Mouse (Mus musculus) cerebellum, adult 18-20 months (tissue): ENCODE data around the gene Nrf1.
A peak's percentile ranks its signal among the peaks of the same experiment; 100 is the strongest.

Source experiments
- DNase-seq, 2 experiments: peaks; one replicate each; pipeline ENCODE4 v3.0.0; 2021

Nrf1 gene

DNA sequence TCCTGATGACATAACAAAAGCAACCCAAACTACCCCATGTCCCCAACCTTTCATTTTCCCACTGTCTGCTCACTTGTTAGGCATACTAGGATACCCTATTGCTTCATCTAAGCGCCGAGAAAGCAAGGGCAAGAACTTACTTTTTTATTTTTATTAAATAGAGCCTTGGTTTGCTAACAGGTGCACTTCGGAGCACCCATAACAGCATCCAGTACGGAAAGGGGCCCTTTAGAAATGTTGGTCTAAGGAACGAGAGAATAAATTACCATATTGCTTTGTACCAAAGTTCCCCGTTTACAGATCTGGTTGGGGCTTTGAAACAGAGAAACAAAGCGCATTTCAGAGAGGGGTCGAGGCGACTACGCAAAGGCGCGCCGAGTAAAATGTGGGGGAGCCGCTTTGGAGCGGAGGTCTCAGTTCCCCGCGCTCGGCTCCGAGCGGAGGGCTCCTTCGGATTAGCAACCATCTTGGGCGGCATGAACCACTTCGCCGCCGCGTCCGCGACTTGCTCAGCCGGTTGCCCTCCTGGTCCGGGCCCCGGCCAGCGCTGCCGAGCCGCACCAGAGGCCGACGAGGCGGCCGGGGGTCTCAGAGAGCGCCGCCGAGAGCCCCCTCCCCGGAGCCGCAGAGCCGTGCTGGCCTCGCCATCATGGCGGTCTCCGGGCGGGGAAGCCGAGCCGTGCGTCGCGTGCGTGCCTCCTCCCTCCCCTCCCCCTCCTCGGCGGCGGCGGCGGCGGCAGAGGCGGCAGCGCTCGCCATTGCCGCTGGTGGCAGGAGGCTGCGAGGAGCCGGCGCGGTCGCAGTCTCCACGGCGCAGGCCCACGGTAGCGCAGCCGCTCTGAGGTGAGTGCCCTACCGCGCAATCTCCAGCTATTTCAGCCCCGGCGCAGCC is at the start of gene Nrf1:
Nrf1 (plus strand) TSS at position 718 of the 892 bp plus-strand sequence.
- DNase-seq, result peak; percentile 92 to 96

DNA sequence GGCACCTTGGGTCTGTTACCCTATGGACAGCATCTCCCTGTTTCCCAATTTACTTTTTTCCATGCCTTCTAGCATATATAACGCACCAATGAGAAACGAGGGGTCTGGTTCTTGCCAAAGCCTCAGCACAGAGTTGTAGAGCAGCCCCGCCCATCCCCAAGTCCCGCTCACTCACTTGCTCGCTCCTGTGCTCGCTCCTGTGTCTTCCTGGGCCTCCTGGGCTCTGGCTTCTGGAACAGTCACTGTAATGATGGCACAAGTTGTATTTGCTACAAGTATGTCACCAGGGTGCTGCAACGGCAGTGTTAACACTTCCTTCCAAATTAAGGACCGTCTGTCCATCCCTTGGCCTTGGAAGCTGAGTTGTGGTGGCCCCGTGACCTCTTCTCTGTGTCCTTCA is 49.6 kb upstream of the Nrf1 start:
- peak in 1 of 2 experiments; percentile 3 for DNase-seq

DNA sequence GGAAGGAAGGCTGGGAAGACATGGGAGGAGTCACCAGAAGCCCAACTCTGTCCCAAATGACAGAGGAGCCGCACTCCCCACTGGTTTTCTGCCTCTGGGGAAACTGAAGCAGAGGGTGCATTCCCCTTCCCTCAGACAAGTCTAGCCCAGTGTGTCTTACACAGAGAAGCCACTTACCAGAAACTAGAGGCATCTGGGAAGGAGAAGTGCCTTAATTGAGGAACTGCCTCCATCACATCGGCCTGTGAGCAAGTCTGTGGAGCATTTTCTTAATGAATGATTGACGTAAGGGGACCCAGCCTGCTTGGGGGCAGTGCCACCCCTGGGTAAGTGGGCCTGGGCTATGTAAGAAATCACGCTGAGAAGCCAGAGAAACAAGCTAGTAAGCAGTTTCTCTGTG is 49.0 kb upstream of the Nrf1 start:
- no peak for DNase-seq

DNA sequence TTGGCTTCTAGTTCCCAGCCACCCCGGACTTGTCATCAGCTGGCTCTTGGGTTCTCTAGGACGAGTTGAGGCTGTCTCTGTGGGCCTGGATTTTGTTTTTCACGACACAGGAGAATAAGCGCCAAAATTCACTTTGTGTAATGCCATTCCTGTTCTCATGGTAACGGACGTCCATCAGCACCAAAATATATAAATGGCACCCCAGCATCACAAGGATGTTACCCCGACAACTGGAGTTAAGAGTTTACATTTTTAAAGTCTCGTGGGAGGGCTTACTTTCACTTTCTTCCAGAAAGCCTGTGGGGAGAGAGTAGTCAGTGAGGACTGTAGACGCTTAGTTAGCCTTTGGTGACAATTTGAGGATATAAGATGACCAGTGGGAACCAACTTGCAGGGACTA is 45.2 kb upstream of the Nrf1 start:
- no peak for DNase-seq

DNA sequence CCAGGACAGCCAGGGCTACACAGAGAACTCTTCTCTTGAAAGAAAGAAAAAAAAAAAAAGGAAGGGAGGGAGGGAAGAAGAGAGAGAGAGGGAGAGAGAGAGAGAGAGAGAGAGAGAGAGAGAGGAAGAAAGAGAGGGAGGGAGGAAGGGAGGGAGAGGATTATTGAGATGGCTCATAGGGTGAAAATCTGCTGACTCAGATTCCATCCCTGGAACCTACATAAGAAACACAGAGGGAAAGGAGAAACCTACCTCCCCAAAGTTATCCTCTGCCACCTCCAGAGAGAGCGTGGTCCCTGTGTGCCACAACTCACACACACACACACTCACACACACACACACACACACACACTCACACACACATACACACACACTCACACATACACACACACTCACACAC is 41.9 kb upstream of the Nrf1 start:
- no peak for DNase-seq

DNA sequence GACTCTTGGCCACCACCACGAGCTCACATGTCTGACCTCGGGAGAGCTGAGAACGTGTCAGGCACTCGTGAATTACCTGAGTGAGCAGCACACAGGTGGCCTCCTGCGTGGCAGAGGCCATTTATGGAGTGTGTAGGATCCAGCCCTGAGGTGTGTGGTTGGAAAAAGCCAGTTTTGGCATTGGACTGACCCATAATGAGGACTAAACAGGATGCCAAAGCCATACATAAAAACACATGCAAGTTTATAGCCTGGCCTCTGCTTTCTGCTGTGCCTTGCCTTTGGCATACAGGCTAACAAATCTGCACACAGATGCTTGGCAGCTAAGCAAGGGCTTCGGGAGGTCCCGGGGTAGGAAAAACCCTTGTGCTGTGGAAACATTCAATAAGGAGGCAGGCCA is 38.6 kb upstream of the Nrf1 start:
- DNase-seq, result no peak

DNA sequence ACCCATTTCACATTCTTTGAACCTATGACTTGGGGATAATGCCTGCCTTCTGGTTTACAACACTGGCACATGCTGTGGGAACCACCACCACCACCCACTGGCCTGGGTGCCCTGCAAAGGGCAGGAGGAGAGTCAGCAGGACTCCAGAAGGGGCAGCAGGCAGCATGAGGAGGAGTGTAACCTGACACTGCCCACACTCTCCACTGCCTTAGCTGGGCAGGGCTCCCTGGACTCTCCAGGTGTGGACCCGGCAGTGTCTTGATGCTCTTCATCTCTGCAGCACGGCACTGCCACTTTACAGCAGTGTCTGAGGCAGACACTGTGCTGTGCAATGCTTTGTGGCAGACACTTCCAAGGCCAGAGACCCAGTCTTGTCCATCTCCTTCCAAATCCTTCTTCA is 34.3 kb upstream of the Nrf1 start:
- DNase-seq, result no peak

DNA sequence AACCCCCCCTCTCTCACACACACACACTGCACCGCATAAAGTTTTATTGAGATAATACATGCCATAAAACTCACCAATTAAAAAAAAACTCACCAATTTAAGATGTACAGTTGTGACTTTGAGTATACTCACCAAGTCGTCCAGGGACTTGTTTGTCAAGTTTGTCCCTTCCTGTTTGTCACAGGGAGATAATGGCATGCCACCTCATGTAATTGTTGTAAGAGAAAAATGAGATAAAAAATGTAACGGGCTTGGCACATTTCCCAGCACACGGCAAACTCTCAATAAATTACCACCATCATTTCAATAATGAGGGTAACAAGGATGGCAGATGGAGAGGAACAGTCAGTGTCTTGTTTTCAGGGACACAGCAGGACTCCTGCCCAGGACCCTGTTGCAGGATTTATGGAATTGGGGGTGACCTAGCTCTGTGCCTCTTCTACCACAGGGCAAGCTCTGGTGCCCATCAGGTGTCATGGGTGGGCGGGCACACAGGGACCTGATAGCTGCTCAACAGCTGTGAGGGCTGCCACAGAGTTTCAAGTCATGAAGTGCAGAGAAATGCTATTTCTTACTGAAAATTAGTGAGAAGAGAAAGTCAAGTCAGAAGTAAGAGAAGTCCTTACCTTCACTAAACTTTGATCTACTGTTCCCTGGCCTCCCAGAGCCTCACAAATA is 33.5 kb upstream of the Nrf1 start:
- no peak for DNase-seq

DNA sequence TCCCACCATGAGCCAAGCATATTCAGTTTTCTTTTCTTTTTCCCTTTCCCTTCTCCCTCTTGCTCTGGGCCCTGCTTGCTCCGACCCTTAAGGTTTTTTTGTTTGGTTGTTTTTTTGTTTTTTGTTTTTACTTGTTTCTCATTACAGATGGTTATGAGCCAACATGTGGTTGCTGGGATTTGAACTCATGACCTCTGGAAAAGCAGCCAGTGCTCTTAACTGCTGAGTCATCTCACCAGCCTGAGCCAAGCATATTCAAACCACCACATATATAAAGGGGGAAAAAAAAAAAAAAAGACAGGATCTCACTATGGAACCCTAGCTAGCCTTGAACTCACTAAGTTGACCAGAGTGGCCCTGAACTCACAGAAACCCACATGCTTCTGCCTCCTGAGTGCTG is 26.5 kb upstream of the Nrf1 start:
- DNase-seq, result no peak

DNA sequence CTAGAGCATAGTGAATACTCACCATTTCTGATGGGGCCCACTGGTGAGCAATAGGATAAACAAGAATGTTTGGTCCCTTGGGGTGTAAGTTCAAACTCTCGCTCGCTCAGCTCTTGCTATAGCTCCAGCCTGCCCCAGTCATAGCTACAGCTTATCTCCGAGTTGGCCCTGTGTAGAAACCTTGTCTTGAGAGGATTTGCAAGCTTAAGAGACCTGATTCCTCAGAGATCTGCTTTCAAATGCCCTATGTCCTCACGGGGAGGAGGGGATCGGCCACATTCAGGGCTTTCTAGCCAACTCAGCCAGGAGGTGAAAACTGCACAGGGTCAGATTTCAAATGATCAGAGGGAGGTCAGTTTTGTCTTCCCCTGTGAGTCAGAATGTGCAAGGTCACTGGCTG is 26.1 kb upstream of the Nrf1 start:
- no peak for DNase-seq

DNA sequence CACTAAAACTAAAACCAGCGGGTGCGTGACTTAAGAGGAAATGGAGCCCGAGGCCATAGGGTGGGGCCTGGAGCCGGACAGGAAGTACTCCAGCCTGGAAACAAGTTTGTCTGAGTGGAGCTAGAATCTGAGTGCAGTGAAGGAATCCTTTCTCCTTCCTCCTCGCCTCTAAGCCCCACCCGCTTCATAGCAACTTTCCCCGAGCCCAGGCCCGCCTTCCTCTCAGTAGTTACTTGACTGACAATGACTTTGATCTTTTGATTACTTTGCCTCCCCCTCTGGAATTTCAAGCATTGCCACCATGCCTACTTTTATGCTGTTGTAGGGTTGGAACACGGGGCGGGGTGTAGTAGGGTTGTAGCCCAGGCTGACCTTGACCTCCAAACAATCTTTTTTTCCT is 21.0 kb upstream of the Nrf1 start:
- DNase-seq, result no peak

DNA sequence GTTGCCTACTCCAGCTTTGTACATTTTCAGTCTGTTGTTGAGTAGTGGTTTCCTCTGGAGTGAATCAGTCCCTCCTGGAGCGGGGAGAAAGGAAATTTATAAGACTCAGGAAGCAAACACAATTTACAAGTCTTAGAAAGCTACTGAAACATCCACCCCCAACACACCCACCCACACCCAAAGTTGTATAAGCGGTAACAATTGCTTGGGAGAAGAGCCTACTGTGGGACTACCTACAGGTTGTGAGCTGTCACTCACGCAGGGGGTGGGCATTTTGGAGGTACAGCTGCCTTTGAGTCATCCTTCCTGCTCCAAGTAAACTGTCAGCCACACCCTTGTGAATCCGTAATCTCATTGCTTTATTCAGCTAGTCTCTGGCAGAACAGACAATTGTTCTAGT is 19.4 kb upstream of the Nrf1 start:
- no peak for DNase-seq

DNA sequence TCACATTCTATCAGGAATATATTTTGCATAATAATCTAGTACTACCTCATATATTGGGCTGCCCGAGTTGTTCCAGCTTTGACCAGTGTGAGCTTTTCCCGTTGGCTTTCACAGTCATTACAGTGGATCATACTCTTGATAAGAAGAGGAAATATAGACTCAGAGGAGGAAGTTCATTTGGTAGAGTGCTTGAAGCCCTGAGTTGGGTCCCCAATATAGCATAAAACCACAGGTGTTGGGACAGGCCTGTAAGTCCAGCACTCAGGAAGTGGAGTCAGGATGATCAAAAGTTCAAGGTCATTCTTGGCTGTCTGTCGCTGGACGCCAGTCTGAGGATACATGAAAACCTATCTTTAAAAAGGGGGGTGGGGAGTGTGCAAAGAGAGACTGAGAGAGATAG is 12.7 kb upstream of the Nrf1 start:
- DNase-seq, result no peak

DNA sequence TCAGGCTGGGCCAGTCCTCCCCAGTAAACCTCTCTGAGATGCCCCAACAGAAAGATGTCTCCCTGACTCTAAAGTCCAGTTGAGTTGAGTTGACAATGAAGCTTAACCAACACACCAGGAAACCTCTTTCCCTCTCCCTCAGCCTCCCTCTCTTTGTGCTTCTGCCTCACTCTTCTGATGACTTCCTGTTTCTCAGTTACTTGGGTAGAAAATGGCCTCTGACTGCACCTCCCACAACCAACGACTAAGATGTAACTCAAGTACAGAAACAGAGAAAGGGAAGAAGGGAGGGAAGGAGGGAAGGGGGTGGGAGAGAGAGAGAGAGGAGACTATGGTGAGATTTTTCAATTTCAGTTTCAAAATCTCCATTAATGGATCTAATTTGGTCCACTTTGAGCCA is 6.3 kb upstream of the Nrf1 start:
- DNase-seq, result no peak

DNA sequence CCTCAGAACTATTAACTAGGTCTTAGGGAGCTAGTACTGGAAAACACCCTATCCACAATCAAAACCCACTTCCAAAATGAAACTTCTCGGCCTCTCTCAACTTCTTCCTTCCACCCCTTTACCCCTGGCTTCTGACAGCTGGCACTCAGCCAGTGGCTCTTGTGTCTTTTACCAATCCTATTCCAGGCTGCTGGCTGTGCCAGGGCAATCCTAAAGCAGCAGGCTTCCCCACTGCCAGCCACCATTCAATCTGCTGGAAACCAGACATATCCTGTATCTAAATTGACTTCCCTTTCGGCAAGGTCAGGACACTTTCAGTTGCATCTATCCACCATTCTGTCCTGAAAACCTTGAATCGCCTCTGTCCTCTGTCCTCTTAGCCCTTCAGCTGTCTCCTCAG is 5.3 kb upstream of the Nrf1 start:
- no peak for DNase-seq

DNA sequence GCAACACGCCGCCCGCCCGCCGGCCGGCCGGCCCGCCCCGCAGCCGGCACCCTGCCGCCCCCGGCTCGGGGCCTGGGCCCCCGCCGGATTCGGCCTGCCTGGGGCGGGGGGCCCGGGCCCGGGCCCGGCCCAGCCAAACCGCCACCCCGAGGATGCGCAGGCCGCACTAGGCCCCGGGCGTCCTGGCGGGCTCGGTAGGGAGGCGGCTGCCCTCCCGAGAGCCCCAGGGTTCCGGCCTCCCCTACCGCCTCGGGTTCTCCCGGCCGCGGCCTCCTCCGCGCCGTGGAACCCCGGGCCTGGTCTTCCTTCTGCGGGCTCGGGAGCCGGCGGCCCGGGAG is 344 bp downstream of the Nrf1 start:
- DNase-seq, result no peak

DNA sequence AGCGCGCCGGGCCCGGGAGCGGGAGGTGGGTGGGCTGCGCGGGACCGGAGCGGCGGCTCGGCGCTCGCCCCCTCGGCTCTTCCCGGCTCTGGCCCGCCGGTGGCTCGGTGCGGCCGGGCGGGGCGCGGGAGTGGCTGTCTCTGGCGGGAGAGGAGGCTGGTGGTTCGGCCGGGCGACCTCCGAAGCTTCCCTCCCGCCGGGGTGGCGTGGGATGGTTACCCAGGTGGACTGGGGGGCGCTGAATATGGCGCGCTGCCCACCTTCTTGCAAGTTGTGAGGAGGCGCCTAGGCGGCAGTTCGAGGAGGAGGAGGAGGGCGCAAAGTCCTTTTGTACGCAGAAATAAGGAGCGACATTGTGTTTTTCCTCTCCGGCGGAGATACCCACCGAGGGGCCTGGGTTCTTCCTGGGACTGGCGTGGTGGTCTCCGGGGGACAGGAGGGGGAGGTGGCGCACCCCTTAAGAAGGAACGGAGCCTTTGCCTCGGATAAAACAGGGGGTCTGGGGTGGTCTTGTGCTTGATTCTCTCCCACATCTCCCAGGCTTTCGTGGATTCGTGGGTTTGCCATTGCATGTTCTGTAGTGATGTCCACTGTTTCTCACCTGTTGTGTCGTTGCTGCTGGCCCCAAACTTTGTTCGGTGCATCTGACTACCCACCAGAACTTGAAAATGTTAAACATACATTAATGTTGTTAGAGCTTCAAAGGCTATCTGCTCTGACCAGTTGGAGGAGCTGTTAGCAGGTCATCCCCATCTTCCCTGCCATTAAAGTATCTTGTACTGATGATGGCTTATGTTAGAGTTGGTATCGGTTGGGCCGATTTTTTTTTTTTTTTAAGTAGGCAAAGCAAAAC is 939 bp downstream of the Nrf1 start:
- DNase-seq, result peak; percentile 58 to 66

DNA sequence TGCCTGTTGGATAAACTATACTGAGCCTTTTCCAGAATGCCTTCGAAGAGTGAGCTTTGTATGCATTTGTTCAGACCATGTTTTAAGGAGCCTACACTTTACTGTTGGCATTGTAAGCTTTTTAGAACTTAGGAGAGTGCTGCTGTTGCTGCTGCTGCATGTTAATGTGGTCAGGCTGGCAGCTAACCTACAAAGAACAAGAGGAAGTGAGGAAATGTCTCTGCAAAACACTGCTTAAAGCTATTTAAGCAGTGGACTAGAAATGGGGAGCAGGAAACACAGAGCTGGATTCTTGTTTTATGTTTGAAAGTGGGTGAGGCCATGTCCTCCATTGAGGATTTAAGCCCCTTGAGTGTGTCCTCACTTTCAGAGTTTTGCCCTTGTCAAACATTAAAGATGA is 5.3 kb downstream of the Nrf1 start:
- no peak for DNase-seq

DNA sequence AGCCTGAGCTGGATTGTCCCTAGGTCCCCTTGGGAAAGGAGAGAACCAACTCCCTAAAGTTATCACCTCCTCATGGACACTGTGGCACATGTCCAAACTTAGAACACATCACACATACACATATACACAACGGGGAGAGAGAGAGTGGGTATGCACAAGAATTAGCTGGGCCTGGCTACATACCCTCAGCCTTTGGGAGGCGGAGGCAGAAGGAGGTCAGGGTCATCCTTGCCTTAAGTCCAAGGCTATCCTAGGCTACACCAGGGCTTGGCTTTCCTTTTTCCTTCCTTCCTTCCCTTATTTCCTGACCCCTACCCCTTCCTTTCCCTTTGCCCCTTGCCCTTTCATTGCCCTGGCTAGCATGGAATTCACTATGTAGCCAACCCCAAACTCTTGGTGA is 14.8 kb downstream of the Nrf1 start:
- DNase-seq, result no peak

DNA sequence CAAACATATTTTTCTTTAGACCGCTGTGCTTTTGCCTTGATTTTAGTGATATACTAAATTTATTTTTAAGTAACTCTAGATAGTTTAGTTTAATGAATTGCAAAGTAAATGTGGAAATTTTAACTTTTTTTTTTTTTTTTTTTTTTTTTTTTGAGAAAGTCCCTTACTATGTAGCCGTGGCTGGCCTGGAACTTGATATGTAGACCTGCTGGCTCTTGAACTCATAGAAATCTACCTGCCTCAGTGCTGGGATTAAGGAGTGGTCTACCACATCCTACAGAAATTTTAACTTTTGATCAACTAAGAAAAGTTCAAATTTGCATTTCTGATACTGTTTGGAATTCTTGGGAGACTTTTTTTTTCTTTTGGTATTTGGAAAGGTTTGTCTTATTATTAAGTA is 17.6 kb downstream of the Nrf1 start:
- no peak for DNase-seq

DNA sequence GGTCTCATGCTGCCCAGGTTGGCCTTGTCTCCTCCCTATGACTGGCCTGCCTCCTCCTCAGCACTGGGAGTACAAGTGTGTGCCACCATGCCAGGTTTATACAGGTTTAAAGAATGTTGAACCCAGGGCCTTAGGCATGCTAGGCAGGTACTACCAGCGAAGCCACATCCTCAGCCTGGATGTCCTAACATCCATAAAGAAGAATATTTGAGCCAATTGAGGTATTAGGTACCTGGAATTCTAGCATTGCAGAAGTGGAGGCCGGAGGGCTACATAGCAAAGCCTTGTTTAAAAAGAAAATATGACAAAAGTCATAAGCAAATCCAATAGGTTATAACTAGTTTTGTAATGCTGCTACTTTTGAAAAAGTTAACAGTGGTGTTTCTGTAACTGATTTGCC is 19.0 kb downstream of the Nrf1 start:
- DNase-seq, result no peak

DNA sequence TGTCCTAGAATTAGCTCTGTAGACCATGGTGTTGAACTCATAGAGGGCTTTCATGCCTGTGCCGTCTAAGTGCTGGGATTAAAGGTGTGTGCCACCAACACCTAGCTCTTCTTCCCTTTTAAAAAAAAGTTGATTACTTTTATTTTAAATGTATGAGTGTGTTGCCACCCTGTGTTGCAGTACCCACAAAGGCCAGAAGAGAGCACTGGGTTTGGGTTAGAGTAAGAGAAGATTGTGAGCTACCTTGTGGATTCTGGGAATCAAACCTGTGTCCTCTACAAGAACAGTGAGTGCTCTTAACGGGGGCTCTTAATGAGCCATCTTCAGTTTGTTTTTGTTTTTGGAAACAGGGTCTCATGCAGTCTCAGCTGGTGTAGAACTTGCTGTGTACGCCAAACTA is 24.7 kb downstream of the Nrf1 start:
- no peak for DNase-seq

DNA sequence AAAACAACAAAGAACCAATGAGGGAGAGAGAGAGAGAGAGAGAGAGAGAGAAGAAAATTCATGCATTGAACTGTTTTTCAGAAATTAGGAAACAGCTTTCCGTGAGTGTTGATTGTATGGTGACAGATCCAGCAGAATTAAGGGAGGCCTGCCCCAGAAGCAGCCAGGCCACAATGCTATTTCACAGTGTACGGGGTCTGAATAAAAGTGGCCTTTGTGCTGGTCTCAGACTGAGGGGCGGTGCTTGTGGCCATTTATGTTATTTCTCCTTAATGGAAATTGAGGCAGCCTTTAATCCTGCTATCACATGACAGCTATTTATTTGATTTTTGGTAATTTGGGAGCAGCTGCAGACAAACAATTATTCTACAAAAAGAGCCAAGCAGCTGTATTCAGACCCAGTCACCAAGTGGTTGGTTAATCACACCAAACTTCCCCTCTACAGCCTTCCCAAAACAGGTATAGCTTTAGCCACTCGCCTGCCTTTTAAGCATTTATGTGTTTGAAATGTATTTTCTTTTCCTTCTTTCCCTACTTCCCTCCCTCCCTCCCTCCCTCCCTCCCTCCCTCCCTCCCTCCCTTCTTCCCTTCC is 31.2 kb downstream of the Nrf1 start:
- DNase-seq, result no peak
